Mouse (Mus musculus) neural tube, embryonic 10.5 days (tissue): ENCODE measurements at regions not wholly inside any gene's neighbourhood (a gene's known extent, or its start where the extent isn't known, plus 50 kb on each side); places are given as distances from the start of the nearest gene placed in this dataset.

ENCODE experiments used
- DNase-seq: peaks from one replicate; pipeline ENCODE4 v3.0.0-alpha.2; 2017; ENCODE audit warnings: low spot score; ENCODE audit errors: extremely low spot score

- DNase-seq, result peak; percentile 37
These were observed 107.5 kb downstream of the Gm45692 start for GRCm38 (mm10) chr8:26226612-26227528.

GRCm38 (mm10) chr8:26227529-26227895, 108.2 kb downstream of the Gm45692 start:
- DNase-seq, result no peak

GRCm38 (mm10) chr8:26229548-26229947, 110.2 kb downstream of the Gm45692 start:
- DNase-seq, result no peak

- no peak for DNase-seq
These were observed 119.7 kb downstream of the Gm45692 start for GRCm38 (mm10) chr8:26239075-26239474.

- DNase-seq, result no peak
These were observed 120.3 kb downstream of the Gm45692 start for GRCm38 (mm10) chr8:26239604-26240003.

- no peak for DNase-seq
These were observed 124.4 kb downstream of the Gm45692 start for GRCm38 (mm10) chr8:26243743-26244142.

GRCm38 (mm10) chr8:26244308-26244707, 125.0 kb downstream of the Gm45692 start:
- DNase-seq, result no peak

GRCm38 (mm10) chr8:26255191-26255669, 135.9 kb downstream of the Gm45692 start:
- DNase-seq, result no peak

- DNase-seq, result peak; percentile 10
These were observed 141.0 kb downstream of the Gm45692 start for GRCm38 (mm10) chr8:26260294-26260693.

- no peak for DNase-seq
These were observed 143.2 kb downstream of the Gm45692 start for GRCm38 (mm10) chr8:26262536-26262935.

- DNase-seq, result peak; percentile 21
These were observed 145.6 kb downstream of the Gm45692 start for GRCm38 (mm10) chr8:26264869-26265321.

GRCm38 (mm10) chr8:26265366-26265765, 146.0 kb downstream of the Gm45692 start:
- peak; percentile 21 for DNase-seq

GRCm38 (mm10) chr8:26266384-26266783, 147.1 kb downstream of the Gm45692 start:
- DNase-seq, result no peak

- no peak for DNase-seq
These were observed 148.2 kb downstream of the Gm45692 start for GRCm38 (mm10) chr8:26267569-26267968.

- peak; percentile 17 for DNase-seq
These were observed 149.5 kb downstream of the Gm45692 start for GRCm38 (mm10) chr8:26268751-26269415.

- DNase-seq, result peak; percentile 22
These were observed 152.8 kb downstream of the Gm45692 start for GRCm38 (mm10) chr8:26272110-26272509.

- peak; percentile 16 for DNase-seq
These were observed 153.5 kb downstream of the Gm45692 start for GRCm38 (mm10) chr8:26272675-26273414.

- peak; percentile 58 for DNase-seq
These were observed 154.1 kb downstream of the Gm45692 start for GRCm38 (mm10) chr8:26273415-26273760.

- no peak for DNase-seq
These were observed 154.5 kb downstream of the Gm45692 start for GRCm38 (mm10) chr8:26273792-26274191.

- peak; percentile 11 for DNase-seq
These were observed 155.1 kb downstream of the Gm45692 start for GRCm38 (mm10) chr8:26274481-26274880.

- DNase-seq, result no peak
These were observed 163.0 kb downstream of the Gm45692 start for GRCm38 (mm10) chr8:26282156-26282935.
